Mouse (Mus musculus): ENCODE data around the gene Smarcal1.

- TF ChIP-seq EP300 (optimal IDR thresholded peaks at IDR 0.05) (no peak), CTCF (IDR thresholded peaks at IDR 0.05; ENCODE audit: low read depth) (no peak)
Observed at GRCm38 (mm10) chr1:72600778-72601177, 17.7 kb downstream of the Smarcal1 start.

Measured in stomach, postnatal 0 days (tissue).